Mouse (Mus musculus) myocyte (in vitro differentiated cells): Measurements from ENCODE around the gene Arhgap22. TPM values are rescaled to one million over a fixed set of nuclear protein-coding genes. Genes with fewer than 3 reads are reported as not detected.

Experiments
- H3K27me3 ChIP-seq: one replicate; pipeline ENCODE4 v1.6.1; 2011; ENCODE audit not compliant: control insufficient read depth, insufficient read depth, insufficient read length
- H3K36me3 ChIP-seq: one replicate; pipeline ENCODE4 v1.6.1; 2011; ENCODE audit not compliant: control insufficient read depth, insufficient read depth
- H3K4me2 ChIP-seq: one replicate; pipeline ENCODE4 v1.6.1; 2011; ENCODE audit warnings: low read depth, control low read depth
- H3K4me3 ChIP-seq: one replicate; pipeline ENCODE4 v1.5.1; 2011; ENCODE audit warnings: mild to moderate bottlenecking, control low read depth, moderate library complexity
- H3K79me2 ChIP-seq: one replicate; pipeline ENCODE4 v1.6.1; 2011; ENCODE audit not compliant: control insufficient read depth, insufficient read depth
- H3ac ChIP-seq: one replicate; pipeline ENCODE4 v1.6.1; 2011; ENCODE audit not compliant: control insufficient read depth, insufficient read length
- CEBPB ChIP-seq: IDR thresholded peaks from 2 replicates; pipeline ENCODE4 v1.6.1; 2011; ENCODE audit warnings: mild to moderate bottlenecking, moderate library complexity; ENCODE audit not compliant: poor library complexity, insufficient read depth, severe bottlenecking
- E2F4 ChIP-seq: IDR thresholded peaks from one replicate; pipeline ENCODE4 v1.6.1; 2011; ENCODE audit warnings: mild to moderate bottlenecking, control low read depth, moderate library complexity; ENCODE audit not compliant: insufficient read depth
- MAX ChIP-seq: IDR thresholded peaks from one replicate; pipeline ENCODE4 v1.6.1; 2011; ENCODE audit warnings: low read depth, mild to moderate bottlenecking, control low read depth
- MYOD1 ChIP-seq, 3 experiments: IDR thresholded peaks; one replicate each; pipeline ENCODE4 v1.6.1; 2011; ENCODE audit warnings: control low read depth in 2 of 3, low read depth in 2 of 3, mild to moderate bottlenecking in 2 of 3, moderate library complexity in 1 of 3; ENCODE audit not compliant: insufficient read length in 2 of 3, control insufficient read depth in 1 of 3
- MYOG ChIP-seq, 3 experiments: IDR thresholded peaks; one replicate each; pipeline ENCODE4 v1.6.1; 2011; ENCODE audit warnings: control low read depth in 2 of 3, low read depth in 2 of 3, mild to moderate bottlenecking in 2 of 3; ENCODE audit not compliant: insufficient read length in 2 of 3, control insufficient read depth in 1 of 3, insufficient read depth in 1 of 3
- POLR2A ChIP-seq: IDR thresholded peaks from one replicate; pipeline ENCODE4 v1.6.1; 2011; ENCODE audit warnings: low read depth, mild to moderate bottlenecking, control low read depth, moderate library complexity; ENCODE audit not compliant: insufficient read length
- POLR2AphosphoS2 ChIP-seq: IDR thresholded peaks from one replicate; pipeline ENCODE4 v1.6.1; 2011; ENCODE audit warnings: low read depth, control low read depth; ENCODE audit not compliant: insufficient read length
- REST ChIP-seq: IDR thresholded peaks from one replicate; pipeline ENCODE4 v1.6.1; 2011; ENCODE audit warnings: mild to moderate bottlenecking, control low read depth, moderate library complexity; ENCODE audit not compliant: insufficient read depth, insufficient read length
- SRF ChIP-seq: IDR thresholded peaks from one replicate; pipeline ENCODE4 v1.6.1; 2011; ENCODE audit warnings: low read depth; ENCODE audit not compliant: control insufficient read depth, insufficient read length
- TCF12 ChIP-seq: IDR thresholded peaks from one replicate; pipeline ENCODE4 v1.6.1; 2011; ENCODE audit warnings: mild to moderate bottlenecking, control low read depth; ENCODE audit not compliant: poor library complexity, insufficient read depth, severe bottlenecking
- TCF3 ChIP-seq: IDR thresholded peaks from one replicate; pipeline ENCODE4 v1.6.1; 2011; ENCODE audit warnings: low read depth, control low read depth; ENCODE audit not compliant: insufficient read length
- USF1 ChIP-seq: IDR thresholded peaks from one replicate; pipeline ENCODE4 v1.6.1; 2011; ENCODE audit warnings: low read depth, mild to moderate bottlenecking, control low read depth, moderate library complexity
- polyA plus RNA-seq: library from polyadenylated mRNA; unstranded; fragments of >200 nt; fragmentation: generic; extraction: Trizol; gene quantifications from one replicate; pipeline ENCODE4 v1.2.1, GENCODE M21; 2012; ENCODE audit warnings: missing spikeins

Arhgap22 gene
- polyA plus RNA-seq, 1 experiment = 53.3 TPM

- Histone ChIP-seq H3K36me3 (peaks cover 4% of the 10 kb centered on the region), H3K4me2 (no peak overlapping the region), H3K27me3 (no peaks in the 10 kb centered on the region), H3K4me3 (no peak overlapping the region), H3K79me2 (peaks cover 87% of the 10 kb centered on the region), H3ac (no peak overlapping the region)
- TF ChIP-seq REST (no peak), E2F4 (no peak), CEBPB (no peak), MYOG (IDR thresholded peaks at IDR 0.05; ENCODE audit: control insufficient read depth in 1 of 3, insufficient read depth in 1 of 3, insufficient read length in 2 of 3, low read depth in 2 of 3) (peak; percentile 52 to 89 (median 70)), MYOD1 (IDR thresholded peaks at IDR 0.05; ENCODE audit: control insufficient read depth in 1 of 3, insufficient read length in 2 of 3, low read depth in 2 of 3) (peak in 2 of 3 experiments; percentile 68 to 83), MAX (no peak), TCF12 (peak; percentile 20), POLR2A (no peak), USF1 (peak; percentile 44), SRF (no peak)
These were observed 133.9 kb downstream of the Arhgap22 start for GRCm38 (mm10) chr14:33347738-33348137.

- Histone ChIP-seq H3K36me3 (peaks cover 4% of the 10 kb centered on the region), H3K79me2 (peaks cover 88% of the 10 kb centered on the region), H3K27me3 (no peaks in the 10 kb centered on the region)
These were observed 134.3 kb downstream of the Arhgap22 start for GRCm38 (mm10) chr14:33348146-33348545.

GRCm38 (mm10) chr14:33351019-33351418 is 137.2 kb downstream of the Arhgap22 start:
- Histone ChIP-seq H3K27me3 (no peaks in the 10 kb centered on the region), H3K4me3 (no peak overlapping the region), H3K4me2 (no peak overlapping the region), H3K36me3 (no peaks in the 10 kb centered on the region), H3K79me2 (peaks cover 90% of the 10 kb centered on the region), H3ac (no peak overlapping the region)
- TF ChIP-seq TCF12 = no peak
- TF ChIP-seq USF1 = no peak
- TF ChIP-seq MYOD1 (IDR thresholded peaks at IDR 0.05; ENCODE audit: control insufficient read depth in 1 of 3, insufficient read length in 2 of 3, low read depth in 2 of 3) = no peak
- TF ChIP-seq TCF3 = no peak
- TF ChIP-seq SRF = no peak
- TF ChIP-seq MAX = no peak
- TF ChIP-seq POLR2A = no peak
- no peak for TF ChIP-seq E2F4
- TF ChIP-seq POLR2AphosphoS2 = no peak
- TF ChIP-seq CEBPB = no peak
- TF ChIP-seq MYOG (IDR thresholded peaks at IDR 0.05; ENCODE audit: control insufficient read depth in 1 of 3, insufficient read depth in 1 of 3, insufficient read length in 2 of 3, low read depth in 2 of 3) = no peak
- no peak for TF ChIP-seq REST

More at GRCm38 (mm10) chr14:33348146-33348545, 134.3 kb downstream of the Arhgap22 start:
- no peak overlapping the region for H3K4me2 ChIP-seq
- H3K4me3 ChIP-seq = no peak overlapping the region
- H3ac ChIP-seq = no peak overlapping the region
- no peak for TF ChIP-seq MAX
- TF ChIP-seq POLR2AphosphoS2 = no peak
- no peak for TF ChIP-seq CEBPB
- TF ChIP-seq E2F4 = no peak
- TF ChIP-seq TCF12 = no peak
- no peak for TF ChIP-seq SRF
- TF ChIP-seq TCF3 = no peak
- no peak for TF ChIP-seq USF1
- TF ChIP-seq POLR2A = no peak
- no peak for TF ChIP-seq MYOD1 (IDR thresholded peaks at IDR 0.05; ENCODE audit: control insufficient read depth in 1 of 3, insufficient read length in 2 of 3, low read depth in 2 of 3)
- no peak for TF ChIP-seq REST
- TF ChIP-seq MYOG (IDR thresholded peaks at IDR 0.05; ENCODE audit: control insufficient read depth in 1 of 3, insufficient read depth in 1 of 3, insufficient read length in 2 of 3, low read depth in 2 of 3) = no peak

GRCm38 (mm10) chr14:33351984-33352722 is 138.3 kb downstream of the Arhgap22 start:
- H3K27me3 ChIP-seq = no peaks in the 10 kb centered on the region
- peak overlapping the region; percentile 26 for H3K4me2 ChIP-seq

More at GRCm38 (mm10) chr14:33351984-33352722, 138.3 kb downstream of the Arhgap22 start:
- Histone ChIP-seq H3K79me2 (peaks cover 91% of the 10 kb centered on the region), H3ac (no peak overlapping the region), H3K4me3 (no peak overlapping the region), H3K36me3 (no peaks in the 10 kb centered on the region)
- no peak for TF ChIP-seq POLR2AphosphoS2
- TF ChIP-seq MYOG (IDR thresholded peaks at IDR 0.05; ENCODE audit: control insufficient read depth in 1 of 3, insufficient read depth in 1 of 3, insufficient read length in 2 of 3, low read depth in 2 of 3) = peak in 2 of 3 experiments; percentile 46 to 66
- TF ChIP-seq USF1 = no peak
- TF ChIP-seq TCF12 = no peak
- peak in 2 of 3 experiments; percentile 38 to 73 for TF ChIP-seq MYOD1 (IDR thresholded peaks at IDR 0.05; ENCODE audit: control insufficient read depth in 1 of 3, insufficient read length in 2 of 3, low read depth in 2 of 3)
- no peak for TF ChIP-seq E2F4
- TF ChIP-seq REST = no peak
- TF ChIP-seq TCF3 = no peak
- TF ChIP-seq SRF = no peak
- TF ChIP-seq CEBPB = no peak
- no peak for TF ChIP-seq POLR2A
- no peak for TF ChIP-seq MAX
